Mouse (Mus musculus): Measurements from ENCODE around the gene Gm42688. TPM values are rescaled to one million over a fixed set of nuclear protein-coding genes. Genes with fewer than 3 reads are reported as not detected.

The Gm42688 gene
- polyA plus RNA-seq, 1 experiment from 2014 or later, result 1.1 TPM

DNA sequence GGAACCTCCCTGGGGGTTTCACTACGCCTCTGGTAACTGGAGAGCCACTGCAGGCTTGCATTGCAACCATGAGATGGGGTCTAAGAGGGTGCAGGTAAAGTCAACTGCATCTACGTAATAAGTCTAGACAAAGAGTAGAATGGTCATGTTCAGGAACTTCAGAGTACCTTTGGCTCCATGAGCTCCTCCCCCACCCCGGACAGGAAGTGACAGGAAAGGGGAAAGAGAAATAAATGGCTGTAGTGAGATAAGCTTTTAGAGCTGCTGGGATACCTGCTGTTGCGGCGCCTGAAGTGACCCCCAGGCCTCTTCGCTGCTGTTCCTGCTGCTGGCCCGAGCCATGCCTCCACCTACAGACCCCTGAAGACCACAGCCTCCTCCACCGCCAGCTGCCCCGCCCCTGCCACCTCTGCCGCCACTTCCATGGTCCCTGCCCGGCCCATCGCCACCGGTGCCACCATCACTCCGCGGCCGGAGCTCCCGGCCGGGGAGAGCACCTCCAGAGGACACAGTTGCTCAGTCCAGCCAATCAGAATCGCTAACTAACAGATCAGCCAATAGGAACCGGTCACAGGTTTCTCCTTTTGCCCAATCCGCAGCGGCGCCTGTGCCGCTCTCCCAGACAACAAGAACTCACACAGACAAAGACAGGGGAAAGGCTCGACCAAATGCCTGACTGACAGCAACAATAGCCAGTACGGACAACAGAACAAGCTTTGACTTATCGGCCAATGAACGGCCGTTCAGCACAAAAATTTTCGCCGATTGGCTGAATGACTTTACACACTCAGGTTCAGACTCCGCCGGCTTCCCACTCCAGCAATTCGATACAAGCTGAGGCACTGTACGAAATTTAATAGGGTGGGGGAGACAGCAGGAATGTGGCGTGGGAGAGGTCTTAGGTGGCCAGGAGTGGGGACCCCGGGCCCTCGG is 19.8 kb downstream of the Gm42688 start, which contains the start of gene Wbp1:
Gene Wbp1, minus strand, starts transcription at position 630 of the 933 bp plus-strand sequence.
- under 1% methylated on average over 38 of the region's 38 CpGs for WGBS
- peak within 1 kb of the TSS; percentile 93 for H3K4me2 ChIP-seq (replicated peaks; ENCODE audit: low read depth)
- peak within 1 kb of the TSS; percentile 92 for H3K27ac ChIP-seq (ENCODE audit: low read depth, low read length)
- no peaks in the 10 kb centered on the region for H3K27me3 ChIP-seq (replicated peaks; ENCODE audit: control insufficient read depth, insufficient read depth, low read length)
- 0 out of 2 replicates have a peak, but pooled peaks cover 5% of the 10 kb centered on the region for H3K4me1 ChIP-seq (replicated peaks; ENCODE audit: control insufficient read depth, insufficient read depth, low read length)
- H3K9me3 ChIP-seq (ENCODE audit: control insufficient read depth), result no peaks in the 10 kb centered on the region
- H3K4me3 ChIP-seq (ENCODE audit: low read depth, low read length), result peak within 1 kb of the TSS; percentile 63
- H3K9ac ChIP-seq (ENCODE audit: low read depth, low read length), result peak within 1 kb of the TSS; percentile 61
- H3K36me3 ChIP-seq (ENCODE audit: control insufficient read depth, insufficient read depth), result peaks cover 14% of the 10 kb centered on the region
- ATAC-seq, result peak; percentile 95
- TF ChIP-seq CTCF (IDR thresholded peaks at IDR 0.05; ENCODE audit: low read depth), result peak; percentile 40; the same call in 1 of the 2 replicates

DNA sequence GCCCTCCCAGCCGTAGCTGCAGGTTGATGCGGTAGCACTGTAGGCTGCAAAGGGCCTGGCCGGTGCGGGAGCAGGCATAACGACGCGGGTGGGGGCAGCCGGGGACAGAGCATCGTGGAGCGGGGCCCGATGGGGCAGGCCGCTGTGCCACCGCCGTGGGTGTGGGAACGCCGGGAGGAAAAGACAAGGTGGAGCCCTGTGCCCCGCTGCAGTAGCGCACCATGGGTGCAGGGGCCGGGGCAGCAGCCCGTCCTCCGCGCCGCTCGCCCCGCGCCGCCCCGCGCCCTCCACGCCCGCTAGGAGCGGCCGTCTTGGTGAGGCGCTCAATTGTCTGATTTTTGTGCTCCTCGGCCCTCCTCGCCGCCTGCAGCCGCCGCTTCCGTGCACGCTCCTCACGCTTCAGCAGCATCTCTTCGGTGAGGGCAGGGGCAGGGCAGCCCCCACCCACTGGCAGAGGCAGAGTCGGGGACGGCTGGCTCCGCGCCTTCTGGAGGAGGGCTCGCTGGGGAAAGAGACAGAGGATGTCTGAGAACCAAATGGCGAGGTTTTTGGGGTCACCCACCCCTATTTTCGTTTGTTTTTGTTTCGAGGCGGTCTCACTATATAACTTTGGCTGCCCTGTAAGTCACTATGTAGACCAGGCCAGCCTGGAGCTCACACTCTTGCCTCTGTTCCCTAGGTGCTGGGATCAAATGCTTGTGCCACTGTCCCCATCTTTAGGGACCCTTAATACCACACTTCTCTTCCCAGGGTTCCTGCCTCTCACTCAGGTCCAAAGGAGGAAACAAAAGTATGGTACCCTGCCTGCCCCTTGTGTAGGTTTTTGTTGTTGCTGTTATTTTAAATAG is 20.7 kb downstream of the Gm42688 start:
- Histone ChIP-seq H3K36me3 (ENCODE audit: control insufficient read depth, insufficient read depth) (peaks cover 14% of the 10 kb centered on the region), H3K4me2 (replicated peaks; ENCODE audit: low read depth) (peak overlapping the region; percentile 93), H3K4me3 (ENCODE audit: low read depth, low read length) (peak overlapping the region; percentile 63), H3K4me1 (replicated peaks; ENCODE audit: control insufficient read depth, insufficient read depth, low read length) (0 out of 2 replicates have a peak, but pooled peaks cover 3% of the 10 kb centered on the region), H3K9ac (ENCODE audit: low read depth, low read length) (peak overlapping the region; percentile 61), H3K9me3 (ENCODE audit: control insufficient read depth) (no peaks in the 10 kb centered on the region), H3K27me3 (replicated peaks; ENCODE audit: control insufficient read depth, insufficient read depth, low read length) (no peaks in the 10 kb centered on the region), H3K27ac (ENCODE audit: low read depth, low read length) (peak overlapping the region; percentile 86)
- peak; percentile 44 for ATAC-seq
- WGBS, result 1% methylated on average over 47 of the region's 52 CpGs
- 0 out of 2 replicates have a peak, but pooled peaks have one; percentile 20 for TF ChIP-seq CTCF (IDR thresholded peaks at IDR 0.05; ENCODE audit: low read depth)

DNA sequence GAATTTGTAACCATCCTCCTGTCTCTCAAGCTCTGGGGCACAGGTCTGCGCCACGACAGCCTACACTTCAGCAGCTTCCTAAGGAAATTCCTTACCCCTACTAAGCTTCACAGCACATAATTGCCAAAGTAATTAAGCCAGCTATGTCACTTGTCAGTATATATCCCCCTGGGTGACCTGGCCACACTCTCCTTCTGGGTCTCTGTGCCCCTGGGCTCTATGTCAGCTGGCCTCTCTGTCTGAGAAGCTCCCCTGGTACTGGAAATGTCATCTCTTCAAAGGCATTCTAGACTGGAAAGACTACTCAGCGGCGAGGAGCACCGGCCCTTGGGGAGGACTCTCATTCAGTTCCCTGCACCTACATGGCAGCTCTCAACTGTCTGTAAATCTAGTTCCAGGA is 21.5 kb downstream of the Gm42688 start:
- H3K4me1 ChIP-seq (replicated peaks; ENCODE audit: control insufficient read depth, insufficient read depth, low read length), result 0 out of 2 replicates have a peak, but pooled peaks cover 3% of the 10 kb centered on the region
- H3K9me3 ChIP-seq (ENCODE audit: control insufficient read depth), result no peaks in the 10 kb centered on the region
- no peak overlapping the region for H3K4me2 ChIP-seq (replicated peaks; ENCODE audit: low read depth)
- H3K9ac ChIP-seq (ENCODE audit: low read depth, low read length), result no peak overlapping the region
- H3K36me3 ChIP-seq (ENCODE audit: control insufficient read depth, insufficient read depth), result peaks cover 6% of the 10 kb centered on the region
- H3K4me3 ChIP-seq (ENCODE audit: low read depth, low read length), result no peak overlapping the region
- no peak overlapping the region for H3K27ac ChIP-seq (ENCODE audit: low read depth, low read length)
- no peak for ATAC-seq
- H3K27me3 ChIP-seq (replicated peaks; ENCODE audit: control insufficient read depth, insufficient read depth, low read length), result no peaks in the 10 kb centered on the region
- TF ChIP-seq CTCF (IDR thresholded peaks at IDR 0.05; ENCODE audit: low read depth), result no peak
- WGBS, result 85% methylated on average over 5 of the region's 5 CpGs

DNA sequence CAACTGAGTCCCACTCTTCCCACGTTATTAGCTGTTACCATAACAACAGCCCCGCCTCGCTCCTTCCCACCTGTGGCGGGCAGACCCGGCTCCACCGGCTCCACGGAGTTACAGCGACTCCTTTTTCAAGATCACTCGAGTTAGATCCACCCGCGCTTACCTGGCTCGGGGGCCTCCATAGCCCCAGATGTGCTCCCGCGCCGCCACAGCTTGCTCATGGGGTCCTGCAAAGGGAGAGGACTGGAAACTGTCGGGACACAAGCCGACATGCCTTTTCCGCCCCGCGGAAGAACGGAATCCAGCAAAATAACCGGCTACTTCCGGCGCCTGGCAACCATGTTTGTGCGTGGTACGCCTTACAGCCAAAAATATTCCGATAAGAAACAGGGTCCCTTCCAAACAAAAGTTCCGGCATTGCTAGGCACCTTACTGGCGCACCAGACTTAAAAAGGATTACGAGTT is 23.5 kb downstream of the Gm42688 start:
- 0 out of 2 replicates have a peak, but pooled peaks cover 3% of the 10 kb centered on the region for H3K4me1 ChIP-seq (replicated peaks; ENCODE audit: control insufficient read depth, insufficient read depth, low read length)
- H3K4me2 ChIP-seq (replicated peaks; ENCODE audit: low read depth), result peak overlapping the region; percentile 73
- no peak overlapping the region for H3K27ac ChIP-seq (ENCODE audit: low read depth, low read length)
- no peaks in the 10 kb centered on the region for H3K27me3 ChIP-seq (replicated peaks; ENCODE audit: control insufficient read depth, insufficient read depth, low read length)
- H3K36me3 ChIP-seq (ENCODE audit: control insufficient read depth, insufficient read depth), result no peaks in the 10 kb centered on the region
- H3K4me3 ChIP-seq (ENCODE audit: low read depth, low read length), result peak overlapping the region; percentile 78
- no peaks in the 10 kb centered on the region for H3K9me3 ChIP-seq (ENCODE audit: control insufficient read depth)
- ATAC-seq, result peak; percentile 4; the same call in 1 of the 2 replicates
- WGBS, result under 1% methylated on average over 30 of the region's 30 CpGs
- H3K9ac ChIP-seq (ENCODE audit: low read depth, low read length), result peak overlapping the region; percentile 60
- no peak for TF ChIP-seq CTCF (IDR thresholded peaks at IDR 0.05; ENCODE audit: low read depth)

DNA sequence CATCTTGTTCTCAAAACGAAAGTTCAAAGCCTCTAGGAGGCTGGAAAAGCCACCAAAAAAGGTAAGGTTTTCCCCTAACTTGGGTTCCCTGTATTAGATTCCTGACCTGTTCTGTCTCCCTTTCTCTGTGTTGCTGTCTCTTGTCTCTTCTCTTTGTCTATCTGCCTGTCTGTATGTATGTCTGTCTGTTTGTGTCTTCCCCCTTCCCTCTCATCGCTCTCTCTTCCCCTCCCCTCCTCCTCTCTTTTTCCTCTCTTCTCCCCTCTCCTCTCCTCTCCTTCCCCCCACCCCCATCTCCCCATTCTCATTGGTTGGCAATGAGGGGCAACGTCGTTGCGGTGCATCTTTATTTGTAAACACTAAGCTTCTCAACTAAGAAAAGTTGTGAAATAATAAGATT is 23.9 kb downstream of the Gm42688 start, which contains the start of gene Ino80b:
Gene Ino80b, minus strand, starts transcription at position 101 of the 400 bp plus-strand sequence.
- Histone ChIP-seq H3K9ac (ENCODE audit: low read depth, low read length) (peak within 1 kb of the TSS; percentile 60), H3K9me3 (ENCODE audit: control insufficient read depth) (no peaks in the 10 kb centered on the region), H3K27ac (ENCODE audit: low read depth, low read length) (no peak within 1 kb of the TSS), H3K4me1 (replicated peaks; ENCODE audit: control insufficient read depth, insufficient read depth, low read length) (0 out of 2 replicates have a peak, but pooled peaks cover 3% of the 10 kb centered on the region), H3K4me3 (ENCODE audit: low read depth, low read length) (peak within 1 kb of the TSS; percentile 78), H3K36me3 (ENCODE audit: control insufficient read depth, insufficient read depth) (no peaks in the 10 kb centered on the region), H3K27me3 (replicated peaks; ENCODE audit: control insufficient read depth, insufficient read depth, low read length) (no peaks in the 10 kb centered on the region), H3K4me2 (replicated peaks; ENCODE audit: low read depth) (peak within 1 kb of the TSS; percentile 73)
- ATAC-seq, result no peak
- no peak for TF ChIP-seq CTCF (IDR thresholded peaks at IDR 0.05; ENCODE audit: low read depth)
- WGBS, result 25% methylated on average over 5 of the region's 5 CpGs
